Mouse (Mus musculus) cerebellum, adult 2 months (tissue): ENCODE measurements at regions not wholly inside any gene's neighbourhood (a gene's known extent, or its start where the extent isn't known, plus 50 kb on each side); places are given as distances from the start of the nearest gene placed in this dataset.

ENCODE experiments used
- CTCF ChIP-seq: fragments of 200-500 bp; IDR thresholded peaks from 2 replicates; pipeline ENCODE4 v1.5.1; 2011; ENCODE audit warnings: low read depth, mild to moderate bottlenecking, control low read depth, low read length, moderate library complexity, borderline replicate concordance; ENCODE audit not compliant: insufficient read depth
- POLR2A ChIP-seq: fragments of 200-500 bp; IDR thresholded peaks from 2 replicates; pipeline ENCODE4 v1.6.1; 2011; ENCODE audit warnings: low read length, control low read depth, borderline replicate concordance; ENCODE audit not compliant: insufficient read depth

- TF ChIP-seq CTCF (no peak), POLR2A (no peak)
These were observed 535.5 kb downstream of the Cetn3 start for GRCm38 (mm10) chr13:82318395-82318794.
